Mouse (Mus musculus): Measurements from ENCODE around the gene Gm49391.
"Not testable (repeated sequence)": the region's sequence is repeated elsewhere in the genome, so short reads cannot be mapped to it uniquely, and the experiment has no call there.

The Gm49391 gene

DNA sequence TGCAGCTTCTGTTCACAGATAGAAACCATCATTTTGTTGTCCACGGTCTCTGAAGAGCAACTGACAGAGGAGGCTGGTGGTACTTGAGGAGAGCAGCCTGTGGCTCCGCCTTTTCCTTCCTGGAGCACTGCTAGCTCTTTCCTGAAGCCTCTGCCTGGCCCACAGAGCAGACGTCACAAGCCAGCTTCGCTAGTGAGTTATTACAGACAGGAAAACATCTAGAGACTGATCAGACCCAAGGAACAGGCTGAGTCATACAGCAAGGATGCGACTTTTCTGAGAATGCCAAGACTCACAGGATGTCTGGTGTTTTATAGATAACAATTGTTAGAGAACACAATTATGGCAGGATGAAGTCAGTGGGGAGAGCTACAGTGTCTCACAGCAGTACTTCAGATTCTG is at the start of gene Gm49391, which contains the start of gene Ctla2a:
Gm49391 (minus strand) TSS at position 72 of the 402 bp plus-strand sequence.
Ctla2a (minus strand) TSS at position 126 of the 402 bp plus-strand sequence.
- no peak for DNase-seq (ENCODE audit: extremely low read depth, low read depth, low spot score)

DNA sequence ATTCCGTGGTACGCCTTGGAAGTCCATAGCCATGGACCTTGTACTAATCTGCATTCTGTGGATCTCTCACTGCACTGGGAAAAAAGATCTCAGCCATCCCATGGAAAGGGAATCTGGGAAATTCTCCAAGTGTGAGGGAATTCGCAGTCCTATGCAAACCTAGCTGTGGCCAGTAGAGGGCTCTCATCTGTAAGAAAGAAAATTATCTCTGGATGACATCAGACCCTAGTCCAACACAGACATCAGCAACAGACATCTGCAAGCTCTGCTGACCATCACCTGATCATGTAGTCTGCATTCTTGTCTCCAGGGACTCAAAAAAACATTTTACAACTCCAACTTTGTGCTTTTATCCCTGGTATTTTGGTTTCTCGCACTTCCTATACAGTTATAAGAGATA is 35.9 kb upstream of the Gm49391 start:
- not testable (repeated sequence) for DNase-seq (ENCODE audit: extremely low read depth, low read depth, low spot score)

- DNase-seq (ENCODE audit: extremely low read depth, low read depth, low spot score), result not testable (repeated sequence)
Observed at GRCm38 (mm10) chr13:60963985-60964384, 27.6 kb upstream of the Gm49391 start.

DNA sequence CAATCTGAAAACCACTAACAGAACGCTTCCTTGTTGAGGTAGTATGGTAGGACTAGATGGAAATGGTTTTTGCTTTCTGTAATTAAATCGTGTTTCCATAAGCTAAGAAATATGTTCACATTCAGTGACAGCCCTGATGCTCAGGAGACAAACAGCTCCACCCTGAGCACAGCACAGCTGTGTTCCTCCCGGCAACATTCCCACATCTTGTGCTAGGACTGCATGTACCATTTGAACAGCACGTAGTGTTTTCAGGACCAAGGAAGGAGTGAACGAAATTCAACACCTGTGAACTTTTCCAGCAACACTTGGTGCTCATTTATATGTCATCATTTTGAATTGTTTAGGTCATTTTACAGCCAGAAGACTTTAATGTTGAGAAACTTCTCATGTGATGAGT is 25.3 kb upstream of the Gm49391 start:
- DNase-seq (ENCODE audit: extremely low read depth, low read depth, low spot score), result no peak

DNA sequence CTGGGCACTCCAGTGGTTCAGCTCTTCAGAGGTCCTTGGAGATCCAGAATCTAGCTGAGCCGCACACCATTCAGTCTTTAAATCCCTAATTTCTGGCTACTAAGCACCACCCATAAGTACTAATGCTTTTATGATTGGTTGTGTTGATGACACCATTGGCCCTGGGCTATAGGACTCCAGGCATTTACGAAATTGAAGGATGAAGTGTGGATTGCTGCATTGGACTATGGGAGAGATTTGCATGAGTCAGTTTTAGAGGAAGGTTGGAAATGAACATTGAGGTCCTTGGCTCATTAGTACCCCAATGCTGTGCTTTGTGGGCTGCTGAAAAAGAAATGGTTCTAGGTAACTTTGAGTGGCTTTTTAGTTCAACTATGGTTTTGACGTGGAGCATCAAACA is 5.5 kb upstream of the Gm49391 start, which contains the start of gene Tpbpa:
Tpbpa (minus strand) TSS at position 101 of the 400 bp plus-strand sequence.
- DNase-seq (ENCODE audit: extremely low read depth, low read depth, low spot score), result not testable (repeated sequence)

DNA sequence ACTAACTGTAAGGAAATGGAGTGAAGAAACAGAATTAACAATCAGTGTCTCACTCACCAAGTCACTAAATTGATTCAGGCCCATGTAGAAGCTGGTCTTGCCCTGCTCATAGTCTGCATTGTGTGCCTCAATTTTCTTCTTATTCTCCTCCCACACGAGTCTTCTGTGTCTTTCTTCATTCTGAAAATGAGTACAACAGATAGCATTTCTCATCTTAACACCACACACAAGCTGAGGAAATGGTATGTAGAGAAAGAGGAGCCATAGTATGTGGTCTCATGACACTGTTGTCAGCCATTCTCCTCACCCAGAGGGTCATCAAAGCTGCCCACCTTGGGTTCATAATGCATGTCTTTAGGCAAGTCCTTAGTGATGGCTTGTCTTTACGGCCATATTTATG is 881 bp downstream of the Gm49391 start, which contains the start of gene Gm49393:
Gm49393 (minus strand) TSS at position 101 of the 400 bp plus-strand sequence.
- DNase-seq (ENCODE audit: extremely low read depth, low read depth, low spot score), result not testable (repeated sequence)

- not testable (repeated sequence) for DNase-seq (ENCODE audit: extremely low read depth, low read depth, low spot score)
Observed at GRCm38 (mm10) chr13:60904780-60905179, 31.6 kb downstream of the Gm49391 start, which contains the start of gene Tpbpb. Gene Tpbpb (minus strand): TSS chr13:60904880.

- DNase-seq (ENCODE audit: extremely low read depth, low read depth, low spot score), result no peak
Observed at GRCm38 (mm10) chr13:60897328-60897727, 39.0 kb downstream of the Gm49391 start, which contains the start of gene Ctla2b. Gene Ctla2b (minus strand): TSS chr13:60897447.

DNA sequence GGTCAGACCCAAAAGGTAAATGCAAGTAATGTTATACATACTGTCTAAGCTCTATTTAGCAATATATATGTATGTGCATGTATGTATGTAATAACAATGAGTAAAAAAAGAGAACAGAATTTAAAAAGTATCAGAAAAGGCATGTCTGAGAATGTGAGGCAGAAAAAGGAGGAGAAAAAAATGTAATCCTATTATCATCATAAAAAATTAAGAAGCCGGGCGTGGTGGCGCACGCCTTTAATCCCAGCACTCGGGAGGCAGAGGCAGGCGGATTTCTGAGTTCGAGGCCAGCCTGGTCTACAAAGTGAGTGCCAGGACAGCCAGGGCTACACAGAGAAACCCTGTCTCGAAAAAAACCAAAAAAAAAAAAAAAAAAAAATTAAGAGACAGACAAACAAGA is 39.6 kb downstream of the Gm49391 start, which contains the start of gene Gm49392:
Gm49392 (minus strand) TSS at position 101 of the 400 bp plus-strand sequence.
- not testable (repeated sequence) for DNase-seq (ENCODE audit: extremely low read depth, low read depth, low spot score)

GRCm38 (mm10) chr13:60895406-60896160 is 40.8 kb downstream of the Gm49391 start:
- DNase-seq (ENCODE audit: extremely low read depth, low read depth, low spot score), result no peak

- no peak for DNase-seq (ENCODE audit: extremely low read depth, low read depth, low spot score)
Observed at GRCm38 (mm10) chr13:60892301-60892700, 44.1 kb downstream of the Gm49391 start.

GRCm38 (mm10) chr13:60864281-60864680 is 72.1 kb downstream of the Gm49391 start, which contains the start of gene 4930486L24Rik:
Gene 4930486L24Rik (minus strand): TSS chr13:60864475.
- DNase-seq (ENCODE audit: extremely low read depth, low read depth, low spot score), result no peak

- no peak for DNase-seq (ENCODE audit: extremely low read depth, low read depth, low spot score)
Observed at GRCm38 (mm10) chr13:60848241-60849120, 87.9 kb downstream of the Gm49391 start.
